Mouse (Mus musculus): ENCODE measurements at regions not wholly inside any gene's neighbourhood (a gene's known extent, or its start where the extent isn't known, plus 50 kb on each side); places are given as distances from the start of the nearest gene placed in this dataset.

- Histone ChIP-seq H3K36me3 (ENCODE audit: control insufficient read depth, insufficient read depth, low read length) (no peaks in the 10 kb centered on the region), H3K27ac (ENCODE audit: low read depth, low read length) (no peak overlapping the region), H3K27me3 (ENCODE audit: control insufficient read depth, insufficient read depth, low read length) (no peaks in the 10 kb centered on the region), H3K9me3 (ENCODE audit: control insufficient read depth, low read length) (no peaks in the 10 kb centered on the region), H3K9ac (ENCODE audit: low read length) (no peak overlapping the region), H3K4me1 (ENCODE audit: control insufficient read depth, insufficient read depth, low read length) (no peaks in the 10 kb centered on the region), H3K4me3 (ENCODE audit: low read depth, low read length) (no peak overlapping the region), H3K4me2 (no peak overlapping the region)
- 71% methylated on average over 1 of the region's 1 CpGs for WGBS
- no peak for DNase-seq (ENCODE audit: low spot score, missing footprints)
- no peak for ATAC-seq (ENCODE audit: low FRiP score)
Measured at GRCm38 (mm10) chr5:10749546-10749945, 198.1 kb upstream of the Gm8871 start.

GRCm38 (mm10) chr5:10767469-10767868 is 180.1 kb upstream of the Gm8871 start:
- no peak overlapping the region for H3K9ac ChIP-seq (ENCODE audit: low read length)
- no peak overlapping the region for H3K4me2 ChIP-seq
- H3K9me3 ChIP-seq (ENCODE audit: control insufficient read depth, low read length): no peaks in the 10 kb centered on the region
- H3K4me1 ChIP-seq (ENCODE audit: control insufficient read depth, insufficient read depth, low read length): no peaks in the 10 kb centered on the region
- no peaks in the 10 kb centered on the region for H3K27me3 ChIP-seq (ENCODE audit: control insufficient read depth, insufficient read depth, low read length)
- ATAC-seq (ENCODE audit: low FRiP score) (no peak), DNase-seq (ENCODE audit: low spot score, missing footprints) (no peak)
- WGBS: 91% methylated on average over 1 of the region's 1 CpGs
- no peaks in the 10 kb centered on the region for H3K36me3 ChIP-seq (ENCODE audit: control insufficient read depth, insufficient read depth, low read length)
- no peak overlapping the region for H3K4me3 ChIP-seq (ENCODE audit: low read depth, low read length)
- H3K27ac ChIP-seq (ENCODE audit: low read depth, low read length): no peak overlapping the region
